22 mouse cellular contexts compared by ENCODE assay signal in genomic region chr3:52397961-52398360, GRCm38 (mm10).
A peak's percentile ranks its signal among the peaks of the same experiment; 100 is the strongest.
DNase-seq lines count a peak whose midpoint lies in the region; ATAC-seq and TF ChIP-seq lines count a peak whose summit lies in the region.
"Had no signal": no experiment of that assay in that cellular context is flagged by ENCODE, and none has a peak within 500 bp of the region (broad histone marks: within the 10 kb centered on the region; RNA-seq: fewer than 3 reads in every experiment).

No protein-coding gene starts in this region.

- H3K9me3 ChIP-seq in E14TG2a.4 (ENCODE audit: low read length) = no peaks in the 10 kb centered on the region
- no peaks in the 10 kb centered on the region for H3K9me3 ChIP-seq in forebrain, embryonic 11.5 days (ENCODE audit: control insufficient read depth, low read length)
- H3K9me3 ChIP-seq in midbrain, embryonic 10.5 days (replicated peaks) = no peaks in the 10 kb centered on the region
- H3K9me3 ChIP-seq: embryonic facial prominence, embryonic 13.5 days; forebrain, embryonic 15.5 days; hindbrain, embryonic 15.5 days; liver, embryonic 15.5 days had no signal

- no peaks in the 10 kb centered on the region for H3K36me3 ChIP-seq in E14TG2a.4 (ENCODE audit: insufficient read depth, low read length)
- H3K36me3 ChIP-seq in small intestine, adult 2 months (ENCODE audit: control insufficient read depth, insufficient read depth, low read length) = no peaks in the 10 kb centered on the region
- H3K36me3 ChIP-seq in forebrain, embryonic 11.5 days (ENCODE audit: control insufficient read depth, insufficient read depth, low read length) = no peaks in the 10 kb centered on the region
- no peaks in the 10 kb centered on the region for H3K36me3 ChIP-seq in midbrain, embryonic 10.5 days
- H3K36me3 ChIP-seq: embryonic facial prominence, embryonic 13.5 days; forebrain, embryonic 15.5 days; hindbrain, embryonic 15.5 days; liver, embryonic 15.5 days had no signal

- H3K27ac ChIP-seq in small intestine, adult 2 months (ENCODE audit: insufficient read depth, low read depth, low read length) = peak overlapping the region; percentile 35; the same call in 1 of the 2 replicates
- no peak overlapping the region for H3K27ac ChIP-seq in forebrain, embryonic 11.5 days (ENCODE audit: low read depth, low read length)
- no peak overlapping the region for H3K27ac ChIP-seq in midbrain, embryonic 10.5 days (replicated peaks)
- H3K27ac ChIP-seq: embryonic facial prominence, embryonic 13.5 days; forebrain, embryonic 15.5 days; hindbrain, embryonic 15.5 days; layer of hippocampus, adult 2 months; liver, embryonic 15.5 days had no signal

- peaks cover 83% of the 10 kb centered on the region for H3K4me1 ChIP-seq in E14TG2a.4 (replicated peaks; ENCODE audit: low read depth, low read length)
- H3K4me1 ChIP-seq in small intestine, adult 2 months (ENCODE audit: control insufficient read depth, insufficient read depth, insufficient read length, low read length) = peaks cover 11% of the 10 kb centered on the region
- H3K4me1 ChIP-seq in forebrain, embryonic 11.5 days (replicated peaks; ENCODE audit: control insufficient read depth, insufficient read depth, low read length) = peaks cover 10% of the 10 kb centered on the region
- peaks cover 37% of the 10 kb centered on the region for H3K4me1 ChIP-seq in midbrain, embryonic 10.5 days

- H3K4me2 ChIP-seq in forebrain, embryonic 11.5 days (ENCODE audit: low read depth, low read length, severe bottlenecking) = no peak overlapping the region
- H3K4me2 ChIP-seq: embryonic facial prominence, embryonic 13.5 days; forebrain, embryonic 15.5 days; heart, embryonic 11.5 days; hindbrain, embryonic 15.5 days; liver, embryonic 15.5 days had no signal

- no peak for ATAC-seq in forebrain, embryonic 11.5 days (replicated peaks; ENCODE audit: low FRiP score)
- ATAC-seq: forebrain, embryonic 15.5 days; midbrain, embryonic 16.5 days had no signal

- no peak overlapping the region for H3K9ac ChIP-seq in forebrain, embryonic 11.5 days (ENCODE audit: low read length)
- H3K9ac ChIP-seq: embryonic facial prominence, embryonic 13.5 days; forebrain, embryonic 15.5 days; hindbrain, embryonic 15.5 days; liver, embryonic 15.5 days had no signal

- DNase-seq in cerebellum, adult 9-11 months = peak; percentile 18
- DNase-seq in cerebellum, postnatal 36 days = no peak
- peak; percentile 63 for DNase-seq in thymus, postnatal 25 days
- DNase-seq in forebrain, embryonic 11.5 days (ENCODE audit: low spot score) = no peak
- no peak for DNase-seq in midbrain, embryonic 10.5 days (ENCODE audit: low spot score)
- DNase-seq in left cerebral cortex, adult 18-20 months (ENCODE audit: low spot score in 2 of 2) = no peak
- DNase-seq: adrenal gland, adult 2 months; cerebellum, adult 8-10 months; kidney, adult 18-20 months; kidney, postnatal 10 days; layer of hippocampus, postnatal 36 days; lung, postnatal 14 days; right cerebral cortex, postnatal 25 days had no signal

- TF ChIP-seq POLR2A in small intestine, adult 2 months (IDR thresholded peaks at IDR 0.05; ENCODE audit: low read depth, low read length) = no peak

- WGBS in small intestine, adult 2 months = 89% methylated on average over 8 of the region's 8 CpGs
- 80% methylated on average over 8 of the region's 8 CpGs for WGBS in forebrain, embryonic 11.5 days
- WGBS in midbrain, embryonic 10.5 days = 75% methylated on average over 8 of the region's 8 CpGs

- no peak for TF ChIP-seq CTCF in E14TG2a.4 (conservative IDR thresholded peaks at IDR 0.05; ENCODE audit: low read length)
- no peak for TF ChIP-seq CTCF in small intestine, adult 2 months (IDR thresholded peaks at IDR 0.05; ENCODE audit: extremely low read depth, insufficient read length, insufficient replicate concordance, low read depth, low read length)

- H3K27me3 ChIP-seq in E14TG2a.4 (ENCODE audit: insufficient read depth, low read length) = no peaks in the 10 kb centered on the region
- H3K27me3 ChIP-seq in small intestine, adult 2 months (ENCODE audit: control insufficient read depth, insufficient read depth, low read length) = no peaks in the 10 kb centered on the region
- no peaks in the 10 kb centered on the region for H3K27me3 ChIP-seq in forebrain, embryonic 11.5 days (ENCODE audit: control insufficient read depth, insufficient read depth, low read length)
- peaks cover 46% of the 10 kb centered on the region for H3K27me3 ChIP-seq in midbrain, embryonic 10.5 days (ENCODE audit: low read depth, poor library complexity, severe bottlenecking)
- H3K27me3 ChIP-seq: forebrain, embryonic 15.5 days had no signal

- 0 out of 2 replicates have a peak overlapping the region, but pooled peaks have one; percentile 17 for H3K4me3 ChIP-seq in E14TG2a.4 (replicated peaks; ENCODE audit: low read length)
- H3K4me3 ChIP-seq in small intestine, adult 2 months (ENCODE audit: low read depth, low read length) = no peak overlapping the region
- no peak overlapping the region for H3K4me3 ChIP-seq in forebrain, embryonic 11.5 days (ENCODE audit: low read depth, low read length)
- no peak overlapping the region for H3K4me3 ChIP-seq in midbrain, embryonic 10.5 days
- H3K4me3 ChIP-seq: embryonic facial prominence, embryonic 13.5 days; forebrain, embryonic 15.5 days; hindbrain, embryonic 15.5 days; layer of hippocampus, adult 2 months; liver, embryonic 15.5 days had no signal

Comparison
In these comparisons a context has a peak if more than half of its experiments do, and no peak if none do; other contexts are left out.
1. DNase-seq: peak in cerebellum, adult 9-11 months (single experiment) and thymus, postnatal 25 days (single experiment); none in cerebellum, postnatal 36 days (0 of 2), forebrain, embryonic 11.5 days (single experiment), midbrain, embryonic 10.5 days (single experiment) and left cerebral cortex, adult 18-20 months (0 of 2).